Mouse (Mus musculus): ENCODE data around the gene Cldn10. TPM values are rescaled to one million over a fixed set of nuclear protein-coding genes. Genes with fewer than 3 reads are reported as not detected.

Gene Cldn10
- total RNA-seq, 4 experiments from 2014 or later = 0.67 to 2.2 (median 0.89) TPM

- no peak for DNase-seq
Observed at GRCm38 (mm10) chr14:118920654-118921053, 132.9 kb downstream of the Cldn10 start.

GRCm38 (mm10) chr14:118922251-118922650 is 134.5 kb downstream of the Cldn10 start:
- DNase-seq = no peak

- DNase-seq = no peak
Observed at GRCm38 (mm10) chr14:118922667-118923184, 135.0 kb downstream of the Cldn10 start.

Other genes starting within 250 kb of the Cldn10 start
- 10 to 100 TPM; 19.4 to 27.3 (median 22.7) TPM for gene Abcc4, start 81.7 kb upstream of the Cldn10 start, total RNA-seq (2022)
- 10 to 100 TPM; 12.4 to 30.5 (median 21.7) TPM for gene Dzip1, start 137.6 kb downstream of the Cldn10 start, total RNA-seq (2022)
- 10 to 100 TPM; 63.6 to 72.6 (median 67.7) TPM for gene Dnajc3, start 150.1 kb downstream of the Cldn10 start, total RNA-seq (2022)

Measured in adrenal gland, adult 8-10 months (tissue).